Mouse (Mus musculus) megakaryocyte, adult 5-6 weeks (primary cell): Measurements from ENCODE around the gene Pcare. TPM values are rescaled to one million over a fixed set of nuclear protein-coding genes. Genes with fewer than 3 reads are reported as not detected.
"Not testable (repeated sequence)": the region's sequence is repeated elsewhere in the genome, so short reads cannot be mapped to it uniquely, and the experiment has no call there.

Source experiments
- ATAC-seq: 2 replicates; pipeline ENCODE4 v1.8.0; 2016; ENCODE audit warnings: mild to moderate bottlenecking, inconsistent platforms; ENCODE audit not compliant: poor library complexity, severe bottlenecking
- total RNA-seq, 2 experiments: library from RNA; stranded (forward) in 1 of 2; stranded (reverse) in 1 of 2; fragments of 153-499, 151-499 nt in 1 of 2; fragments of 221-1000, 200-1000 nt in 1 of 2; gene quantifications; 2 replicates each; pipeline versions ENCODE4 v1.2.3 to v1.2.4; 2015 to 2017

Pcare gene
- total RNA-seq (2015): not detected in 2 replicates
- total RNA-seq (2017): not detected in 2 replicates

DNA sequence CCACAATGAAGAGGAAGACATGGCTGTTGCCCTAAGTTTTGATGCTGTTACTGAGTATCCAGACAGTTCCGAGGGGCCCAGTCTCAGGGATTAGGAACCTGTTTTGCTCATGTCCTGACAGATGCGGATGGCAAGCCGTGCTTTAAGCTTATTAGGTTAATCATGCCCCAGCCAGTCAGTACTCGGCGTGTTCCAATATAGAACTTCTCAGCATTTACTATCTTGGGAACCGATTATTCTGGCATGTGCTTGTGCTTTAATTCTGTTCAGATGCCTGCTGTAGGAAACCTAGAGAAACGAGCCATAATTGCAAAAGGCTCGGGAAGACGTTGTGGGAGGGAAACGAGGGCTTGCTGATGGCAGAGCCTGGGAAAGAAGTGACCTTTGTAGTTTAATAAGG lies at the start of gene Pcare:
Gene Pcare (minus strand): TSS at position 64 of the 400 bp plus-strand sequence.
- ATAC-seq: no peak

DNA sequence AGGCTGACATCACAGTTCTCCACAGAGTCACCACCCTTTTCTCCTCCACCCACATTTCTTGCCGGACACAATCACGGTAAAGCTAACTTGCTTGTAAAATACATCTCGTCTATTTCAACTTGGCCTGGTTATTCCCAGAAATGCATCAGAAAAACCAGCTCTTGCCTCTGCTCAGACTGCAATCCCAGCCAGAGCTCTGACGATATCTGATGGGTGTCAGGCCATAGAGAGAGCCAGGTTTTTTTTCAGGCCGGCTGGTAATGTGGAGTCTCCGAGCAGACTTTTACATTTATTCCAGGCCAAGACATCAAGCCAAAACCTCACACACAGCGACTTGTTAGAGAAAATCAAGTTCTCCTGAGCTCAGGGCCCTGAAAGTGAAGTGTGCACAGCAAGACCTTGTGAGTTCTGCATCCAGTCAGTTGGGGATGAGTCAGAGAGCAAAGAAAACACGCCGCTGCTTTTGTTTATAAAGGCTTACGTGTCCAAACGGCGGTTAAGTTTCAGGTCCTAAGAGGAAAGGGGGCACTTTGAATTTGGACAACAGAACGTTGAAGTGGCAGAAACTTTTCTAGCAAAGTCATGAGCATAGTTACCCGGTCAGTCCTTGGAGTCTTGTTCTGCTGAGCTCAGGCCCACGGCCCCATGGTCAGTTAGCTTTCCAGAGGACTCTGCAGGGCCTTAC lies 43.0 kb upstream of the Pcare start:
- no peak for ATAC-seq

DNA sequence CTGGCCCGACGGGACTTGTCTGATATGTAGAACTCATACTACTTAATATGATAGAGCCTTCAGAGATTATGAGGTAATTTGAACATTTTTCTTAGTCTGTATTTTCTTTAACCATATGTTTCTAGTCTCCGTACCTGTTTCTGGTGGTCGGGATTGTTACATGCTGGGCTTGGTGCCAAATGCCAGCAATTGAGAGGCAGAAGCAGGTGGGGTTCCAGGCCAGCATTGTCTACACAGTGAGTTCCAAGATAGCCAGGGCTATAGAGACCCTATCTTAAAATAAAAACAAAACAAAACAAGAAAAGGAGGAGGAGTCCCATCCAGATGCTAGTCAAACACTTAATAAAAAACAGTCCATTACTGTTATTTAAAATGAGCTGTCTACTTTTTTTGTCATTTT lies 38.9 kb upstream of the Pcare start:
- ATAC-seq: no peak

DNA sequence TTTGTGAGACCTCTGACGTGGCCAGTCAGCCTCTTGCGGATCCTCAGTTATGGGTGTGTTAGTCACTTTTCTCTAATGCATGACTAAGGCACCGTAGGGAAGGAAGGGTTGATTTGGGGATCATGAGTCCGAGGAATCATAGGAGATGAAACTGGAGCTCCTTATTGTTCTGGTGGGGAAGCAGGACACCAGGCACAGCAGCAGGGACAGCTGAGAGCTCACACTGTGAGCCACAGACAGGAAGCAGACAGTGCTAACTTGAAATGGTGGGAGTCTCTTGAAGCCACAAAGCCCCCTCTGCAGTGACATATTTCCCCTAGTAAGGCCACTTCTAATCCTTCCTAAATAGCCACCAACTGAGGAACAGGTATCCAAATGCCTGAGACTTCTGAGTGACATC lies 38.4 kb upstream of the Pcare start:
- ATAC-seq: no peak

DNA sequence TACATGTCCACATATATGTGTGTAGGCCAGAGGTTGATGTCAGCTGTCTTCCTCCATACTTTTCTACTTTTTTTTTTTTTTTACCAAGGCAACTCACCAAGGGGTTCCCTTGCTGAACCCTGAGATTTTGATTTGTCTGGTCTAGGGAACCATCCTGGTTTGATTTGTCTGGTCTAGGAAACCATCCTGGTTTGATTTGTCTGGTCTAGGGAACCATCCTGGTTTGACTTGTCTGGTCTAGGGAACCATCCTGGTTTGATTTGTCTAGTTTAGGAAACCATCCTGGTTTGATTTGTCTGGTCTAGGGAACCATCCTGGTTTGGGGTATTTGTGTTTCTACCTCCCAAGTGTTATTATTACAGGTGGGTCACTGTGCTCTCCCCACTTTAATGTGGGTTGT lies 33.8 kb upstream of the Pcare start:
- no peak for ATAC-seq

DNA sequence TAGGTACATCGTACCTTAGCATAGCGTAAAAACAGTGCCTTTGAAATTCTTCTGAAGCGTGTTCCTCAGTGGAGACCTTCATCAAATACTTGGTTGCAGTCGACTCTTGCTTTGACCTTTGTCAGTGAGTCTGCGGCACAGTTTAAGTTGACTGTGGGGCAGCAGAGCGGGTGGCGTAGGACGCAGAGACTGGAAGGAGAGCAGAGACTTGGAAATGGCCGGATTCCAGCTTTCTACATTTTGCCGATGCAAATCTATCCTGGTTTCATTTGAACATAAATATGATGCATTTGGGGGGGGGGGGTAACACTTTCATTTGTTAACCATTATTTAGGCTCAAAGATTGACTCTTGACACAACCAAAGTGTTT lies 30.7 kb upstream of the Pcare start:
- ATAC-seq: no peak

DNA sequence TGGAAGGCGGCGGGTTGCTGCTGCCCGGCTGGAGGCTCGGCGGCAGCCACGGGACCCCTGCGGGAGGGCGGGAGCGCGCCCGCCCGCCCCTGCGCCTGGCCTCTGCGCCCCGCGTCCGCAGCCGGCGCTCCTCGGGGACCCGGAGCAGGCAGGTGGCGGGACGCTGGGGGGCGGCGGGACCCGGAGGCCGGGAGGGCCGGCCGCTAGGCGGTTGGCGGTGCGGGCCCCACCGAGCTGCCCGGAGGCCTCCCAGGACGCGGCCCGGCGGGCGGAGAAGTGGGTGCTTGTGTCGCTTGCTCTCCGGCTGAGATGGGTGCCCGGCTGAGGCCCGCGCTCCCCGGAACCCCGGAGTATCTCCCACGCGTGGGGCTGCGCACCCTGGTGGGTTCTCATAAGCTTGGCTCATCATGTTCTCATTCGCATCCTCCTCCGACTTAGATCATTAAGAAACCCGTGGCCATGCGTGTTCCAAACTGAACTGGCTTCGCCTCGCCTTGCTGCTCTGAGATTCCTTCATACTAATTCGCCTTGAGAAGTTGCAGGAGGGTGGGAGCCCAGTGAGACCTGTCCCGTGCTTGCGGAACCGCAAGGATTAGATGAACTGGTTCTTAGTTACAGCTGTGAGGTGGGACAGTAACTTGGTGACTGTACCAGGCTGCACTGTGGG lies 30.1 kb upstream of the Pcare start:
- no peak for ATAC-seq

DNA sequence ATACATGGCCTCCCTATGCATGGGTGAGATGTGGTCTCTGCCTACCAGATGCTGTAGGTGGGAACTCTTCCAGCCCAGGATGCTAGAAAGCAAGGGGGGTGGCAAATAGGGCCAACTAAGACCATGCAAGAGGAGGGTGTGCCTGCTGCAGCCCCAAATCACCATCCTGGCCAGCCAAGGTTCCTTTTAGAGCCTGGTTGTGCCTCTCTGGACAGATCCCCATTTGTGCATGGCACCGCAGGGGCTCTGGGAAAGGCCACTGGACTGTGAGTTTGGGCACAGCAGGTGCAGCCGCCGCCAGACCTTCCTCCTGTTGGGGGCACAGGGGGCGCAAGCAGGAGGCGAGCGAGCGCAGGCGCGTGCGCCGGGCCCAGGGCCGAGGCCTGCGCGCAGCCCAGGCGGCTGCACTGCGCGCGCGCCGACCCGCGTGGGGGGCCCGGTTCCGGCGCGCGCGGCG lies 29.6 kb upstream of the Pcare start:
- no peak for ATAC-seq

- ATAC-seq: no peak
Measured at GRCm38 (mm10) chr17:71780945-71781344, 28.3 kb upstream of the Pcare start.

DNA sequence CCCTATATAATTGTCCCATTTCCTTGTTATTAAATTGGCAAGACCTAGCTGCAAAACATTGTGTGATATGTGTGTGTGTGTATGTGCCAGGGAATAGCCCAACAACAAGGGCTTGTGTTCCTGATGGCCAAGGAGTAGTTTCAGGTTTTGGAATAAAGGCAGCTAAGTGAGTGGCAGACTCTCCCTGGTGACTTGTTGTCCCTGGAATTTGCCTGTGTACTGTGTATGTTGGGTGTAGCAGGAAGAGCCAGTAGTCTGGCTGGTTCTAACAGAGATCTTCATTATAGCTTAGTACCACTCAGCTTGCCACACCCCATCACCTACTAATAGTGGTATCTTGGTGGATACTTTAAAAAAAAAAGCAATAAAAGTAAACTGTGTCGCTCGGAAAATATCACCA lies 27.8 kb upstream of the Pcare start:
- no peak for ATAC-seq

DNA sequence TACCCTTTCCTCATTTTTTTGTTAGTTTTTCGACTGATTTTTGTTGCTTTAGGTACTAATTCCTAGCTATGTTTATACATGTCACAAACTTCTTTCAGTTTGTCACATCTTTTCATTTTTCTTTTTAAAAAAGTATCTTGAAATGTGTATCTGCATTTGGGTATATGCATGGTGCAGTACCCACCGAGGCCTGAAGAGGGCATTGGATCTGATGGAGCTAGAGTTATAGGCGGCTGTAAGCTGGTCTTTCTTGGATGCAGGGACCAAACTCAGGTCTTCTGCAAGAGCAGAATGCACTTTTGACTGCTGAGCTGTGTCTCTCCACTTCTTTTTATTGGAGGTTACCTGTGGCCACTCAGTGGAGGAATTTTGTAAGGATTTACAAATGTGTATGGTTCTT lies 26.0 kb upstream of the Pcare start:
- no peak for ATAC-seq

DNA sequence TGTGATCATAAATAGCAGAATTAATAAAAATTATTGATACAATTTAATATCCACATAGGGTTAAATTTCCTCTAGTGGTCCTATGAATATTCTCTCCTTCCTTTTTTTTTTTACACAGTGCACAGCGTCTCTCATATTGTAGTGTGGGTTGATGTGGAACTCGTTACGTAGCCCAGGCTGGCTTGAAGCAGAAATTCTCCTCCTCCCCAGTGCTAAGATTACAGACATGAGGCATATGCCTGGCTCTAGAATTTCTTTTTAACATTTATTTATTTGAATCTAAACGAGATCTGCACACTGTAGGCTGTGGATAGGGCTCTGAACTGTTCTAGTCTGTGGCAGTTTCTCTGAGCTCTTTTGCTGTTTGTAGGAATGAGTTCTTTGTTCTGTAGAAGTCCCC lies 22.6 kb upstream of the Pcare start:
- no peak for ATAC-seq

DNA sequence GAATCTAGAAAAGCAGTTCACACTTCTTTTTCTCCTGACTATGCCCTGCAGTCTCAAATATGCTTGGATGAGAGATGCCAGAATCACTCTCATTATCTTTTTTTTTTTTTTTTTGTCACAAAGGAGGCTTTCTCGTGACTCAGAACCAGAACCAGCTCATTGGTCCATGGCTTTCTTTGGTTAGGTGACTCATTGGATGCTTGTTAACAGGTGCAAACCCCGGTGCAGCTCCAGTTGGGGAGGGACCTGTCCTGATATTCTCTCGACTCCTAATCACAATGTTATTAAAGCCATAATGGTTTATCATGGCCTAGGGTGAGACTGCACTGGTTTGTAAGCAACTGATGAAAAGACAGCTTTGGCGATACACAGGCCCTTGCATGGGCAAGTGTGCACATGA lies 21.5 kb upstream of the Pcare start:
- no peak for ATAC-seq

- no peak for ATAC-seq
Measured at GRCm38 (mm10) chr17:71770696-71771095, 18.0 kb upstream of the Pcare start.

GRCm38 (mm10) chr17:71769564-71769963 lies 16.9 kb upstream of the Pcare start:
- no peak for ATAC-seq

DNA sequence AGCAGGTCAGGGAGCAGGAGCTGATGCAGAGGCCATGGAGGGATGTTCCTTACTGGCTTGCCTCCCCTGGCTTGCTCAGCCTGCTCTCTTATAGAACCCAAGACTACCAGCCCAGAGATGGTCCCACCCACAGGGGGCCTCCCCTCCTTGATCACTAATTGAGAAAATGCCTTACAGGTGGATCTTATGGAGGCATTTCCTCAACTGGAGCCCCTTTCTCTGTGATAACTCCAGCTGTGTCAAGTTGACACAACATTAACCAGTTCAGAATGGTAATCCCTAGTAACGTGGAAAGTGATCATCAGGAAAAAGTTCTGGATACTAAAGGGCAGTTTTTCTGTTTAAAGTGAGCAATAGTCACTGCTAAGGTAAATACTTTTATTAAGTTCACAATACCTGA lies 15.5 kb upstream of the Pcare start, which contains the start of gene Clip4:
Gene Clip4 (plus strand): TSS at position 301 of the 400 bp plus-strand sequence.
- not testable (repeated sequence) for ATAC-seq

DNA sequence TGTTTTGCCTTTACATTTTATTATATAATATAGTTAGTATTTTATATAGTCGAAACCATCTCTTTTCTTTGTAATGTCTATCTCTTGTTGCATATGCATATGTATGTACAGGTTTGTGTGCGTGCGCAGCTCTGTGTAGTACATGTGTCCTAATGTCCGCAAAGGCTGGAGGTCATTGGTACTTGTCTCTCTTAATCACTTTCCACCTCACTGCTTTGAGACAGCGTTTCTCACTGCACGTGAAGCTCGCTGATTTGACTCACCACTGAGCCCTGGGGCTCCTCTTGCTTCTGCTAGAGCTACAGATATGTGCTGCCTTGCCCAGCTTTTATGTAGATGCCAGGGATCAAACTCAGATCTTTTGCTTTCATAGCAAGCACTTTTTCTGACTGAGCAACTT lies 7.8 kb upstream of the Pcare start:
- no peak for ATAC-seq

GRCm38 (mm10) chr17:71749616-71750168 lies 3.0 kb downstream of the Pcare start:
- ATAC-seq: no peak

DNA sequence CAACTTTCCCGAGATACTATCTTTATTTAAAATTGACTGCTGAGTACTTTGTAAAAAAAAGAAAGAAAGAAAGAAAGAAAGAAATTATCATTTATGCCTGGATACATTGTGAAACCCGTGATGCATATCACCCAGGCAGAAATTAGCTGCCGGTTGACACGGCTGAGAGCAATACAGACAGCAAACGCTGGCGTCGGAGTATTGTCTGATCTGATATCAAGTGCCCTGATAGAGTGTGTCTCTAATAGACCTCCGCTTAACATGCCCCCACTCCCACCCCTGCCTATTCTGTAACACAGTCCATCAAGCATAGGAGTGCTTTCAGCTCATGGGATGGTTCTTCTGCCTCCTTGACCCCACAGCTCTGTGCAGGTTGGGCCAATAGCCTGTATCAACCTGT lies 5.1 kb downstream of the Pcare start:
- no peak for ATAC-seq

- no peak for ATAC-seq
Measured at GRCm38 (mm10) chr17:71746114-71746513, 6.6 kb downstream of the Pcare start.

- no peak for ATAC-seq
Measured at GRCm38 (mm10) chr17:71742935-71743334, 9.8 kb downstream of the Pcare start.

GRCm38 (mm10) chr17:71742156-71742555 lies 10.5 kb downstream of the Pcare start:
- no peak for ATAC-seq
